Mouse (Mus musculus): ENCODE measurements around the gene Exoc3. TPM values are rescaled to one million over a fixed set of nuclear protein-coding genes. Genes with fewer than 3 reads are reported as not detected.
A peak's percentile ranks its signal among the peaks of the same experiment; 100 is the strongest.

The Exoc3 gene
- polyA plus RNA-seq, 2 experiments, result 10.4 to 31.0 TPM

DNA sequence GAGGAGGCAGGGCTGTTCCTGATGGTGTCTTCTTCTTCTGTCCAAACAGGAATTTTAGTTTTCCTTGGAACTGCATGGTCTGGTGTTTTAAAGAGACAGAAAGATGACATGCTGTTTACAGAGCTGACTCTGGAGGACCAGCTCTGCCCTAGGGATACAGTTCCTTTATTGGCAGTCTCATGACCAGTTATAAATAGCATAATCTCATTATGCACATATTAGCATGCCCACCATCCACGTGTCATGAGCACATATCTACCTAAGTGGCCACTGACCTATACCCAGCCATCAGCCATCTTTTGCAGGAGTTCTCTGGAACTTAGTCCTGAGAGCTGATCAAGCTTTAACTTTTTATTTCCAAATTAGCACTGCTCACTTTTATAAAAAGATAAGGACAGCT lies 12.1 kb upstream of the Exoc3 start:
- no peaks in the 10 kb centered on the region for H3K9me3 ChIP-seq (ENCODE audit: control insufficient read depth, low read length)
- 26% methylated on average over 1 of the region's 1 CpGs for whole genome bisulfite sequencing (ENCODE audit: insufficient replicate concordance)
- H3K9ac ChIP-seq (replicated peaks), result no peak overlapping the region
- DNase-seq (ENCODE audit: low read depth in 3 of 3, low spot score in 3 of 3) (no peak), ATAC-seq (ENCODE audit: insufficient read depth) (no peak)
- TF ChIP-seq EP300 (IDR thresholded peaks at IDR 0.05; ENCODE audit: low read depth), result no peak
- TF ChIP-seq CTCF (IDR thresholded peaks at IDR 0.05; ENCODE audit: low read depth), result no peak
- no peaks in the 10 kb centered on the region for H3K27me3 ChIP-seq (ENCODE audit: control insufficient read depth, insufficient read depth, low read length)
- no peak overlapping the region for H3K27ac ChIP-seq
- H3K4me3 ChIP-seq (ENCODE audit: insufficient read depth in 1 of 2, low read depth in 2 of 2, low read length in 2 of 2), result no peak overlapping the region
- no peaks in the 10 kb centered on the region for H3K36me3 ChIP-seq (replicated peaks; ENCODE audit: control insufficient read depth, insufficient read depth, low read depth)
- no peak overlapping the region for H3K4me2 ChIP-seq (ENCODE audit: low read depth)
- no peaks in the 10 kb centered on the region for H3K4me1 ChIP-seq (replicated peaks; ENCODE audit: control insufficient read depth in 2 of 2, insufficient read depth in 2 of 2, low read length in 1 of 2)

DNA sequence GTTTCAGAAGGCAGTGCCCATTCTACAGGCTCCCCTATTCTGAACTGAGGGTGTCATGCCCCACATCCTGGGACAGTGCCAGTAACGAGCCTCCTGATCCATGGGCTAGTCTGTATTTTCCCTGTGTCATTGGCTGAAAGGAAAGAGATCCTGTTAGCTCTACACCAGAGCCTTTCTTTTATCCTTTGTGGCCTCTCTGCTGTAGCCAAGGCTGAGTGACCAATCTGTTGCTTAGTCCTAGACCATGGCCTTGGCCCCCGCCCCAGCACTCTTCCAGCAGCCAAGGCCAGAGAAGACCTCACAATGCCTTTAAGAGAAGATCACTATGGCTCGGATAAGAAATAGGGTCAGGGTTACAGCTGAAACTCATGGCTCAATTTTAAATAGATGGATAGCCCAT lies 9.9 kb upstream of the Exoc3 start:
- H3K4me2 ChIP-seq (ENCODE audit: low read depth), result no peak overlapping the region
- no peaks in the 10 kb centered on the region for H3K36me3 ChIP-seq (replicated peaks; ENCODE audit: control insufficient read depth, insufficient read depth, low read depth)
- no peak for DNase-seq (ENCODE audit: low read depth in 3 of 3, low spot score in 3 of 3)
- no peaks in the 10 kb centered on the region for H3K9me3 ChIP-seq (ENCODE audit: control insufficient read depth, low read length)
- no peaks in the 10 kb centered on the region for H3K4me1 ChIP-seq (replicated peaks; ENCODE audit: control insufficient read depth in 2 of 2, insufficient read depth in 2 of 2, low read length in 1 of 2)
- no peak for ATAC-seq (ENCODE audit: insufficient read depth)
- no peaks in the 10 kb centered on the region for H3K27me3 ChIP-seq (ENCODE audit: control insufficient read depth, insufficient read depth, low read length)
- H3K4me3 ChIP-seq (ENCODE audit: insufficient read depth in 1 of 2, low read depth in 2 of 2, low read length in 2 of 2), result no peak overlapping the region
- 56% methylated on average over 3 of the region's 3 CpGs for WGBS (ENCODE audit: insufficient replicate concordance)
- H3K27ac ChIP-seq, result no peak overlapping the region
- TF ChIP-seq CTCF (IDR thresholded peaks at IDR 0.05; ENCODE audit: low read depth) (no peak), EP300 (IDR thresholded peaks at IDR 0.05; ENCODE audit: low read depth) (no peak)
- no peak overlapping the region for H3K9ac ChIP-seq (replicated peaks)

DNA sequence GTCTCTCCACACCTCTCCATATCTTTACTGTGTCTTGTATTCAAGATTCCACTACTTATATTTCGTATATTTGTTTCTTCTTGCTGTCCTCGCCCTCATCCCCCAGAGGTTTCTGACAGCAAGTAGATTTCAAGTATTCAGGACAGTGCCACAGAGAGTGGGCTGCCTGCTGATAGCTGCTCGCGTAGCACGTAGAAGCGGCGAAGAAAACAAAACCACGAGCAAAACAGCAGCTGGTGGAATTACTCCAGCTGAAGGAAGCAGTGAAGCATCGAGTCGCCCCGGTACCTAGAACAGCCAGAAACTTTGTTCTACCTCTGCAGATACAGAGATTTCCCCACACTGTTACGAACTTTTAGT lies 434 bp upstream of the Exoc3 start:
- TF ChIP-seq EP300 (IDR thresholded peaks at IDR 0.05; ENCODE audit: low read depth) (no peak), CTCF (IDR thresholded peaks at IDR 0.05; ENCODE audit: low read depth) (no peak)
- no peak for DNase-seq (ENCODE audit: low read depth in 3 of 3, low spot score in 3 of 3)
- Histone ChIP-seq H3K27ac (peak overlapping the region; percentile 64), H3K36me3 (replicated peaks; ENCODE audit: control insufficient read depth, insufficient read depth, low read depth) (peaks cover under 1% of the 10 kb centered on the region; the same call in 1 of the 2 replicates), H3K9ac (replicated peaks) (peak overlapping the region; percentile 82), H3K4me2 (ENCODE audit: low read depth) (peak overlapping the region; percentile 98), H3K27me3 (ENCODE audit: control insufficient read depth, insufficient read depth, low read length) (no peaks in the 10 kb centered on the region), H3K4me3 (ENCODE audit: insufficient read depth in 1 of 2, low read depth in 2 of 2, low read length in 2 of 2) (peak overlapping the region; percentile 87 to 93), H3K4me1 (replicated peaks; ENCODE audit: control insufficient read depth in 2 of 2, insufficient read depth in 2 of 2, low read length in 1 of 2) (peaks cover 9 to 12% of the 10 kb centered on the region in 2 experiments), H3K9me3 (ENCODE audit: control insufficient read depth, low read length) (no peaks in the 10 kb centered on the region)
- 16% methylated on average over 12 of the region's 12 CpGs for WGBS (ENCODE audit: insufficient replicate concordance)
- ATAC-seq (ENCODE audit: insufficient read depth), result peak; percentile 52

DNA sequence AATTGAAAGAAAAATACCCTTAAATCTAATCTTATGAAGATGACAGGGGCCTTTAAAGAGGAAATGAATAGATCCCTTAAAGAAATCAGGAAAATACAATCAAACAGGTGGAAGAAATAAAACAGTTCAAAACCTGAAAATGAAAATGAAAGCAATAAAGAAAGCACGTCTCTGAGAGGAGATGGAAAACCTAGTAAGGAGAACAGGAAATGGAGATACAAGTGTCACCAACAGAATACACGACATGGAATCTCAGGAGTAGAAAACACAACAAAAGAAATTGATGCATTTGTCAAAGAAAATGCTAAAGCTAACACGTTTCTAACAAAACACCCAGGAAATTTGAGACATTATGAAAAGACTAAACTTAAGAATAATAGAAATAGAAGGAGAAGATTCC lies 12.1 kb downstream of the Exoc3 start:
- no peak overlapping the region for H3K9ac ChIP-seq (replicated peaks)
- TF ChIP-seq CTCF (IDR thresholded peaks at IDR 0.05; ENCODE audit: low read depth) (no peak), EP300 (IDR thresholded peaks at IDR 0.05; ENCODE audit: low read depth) (no peak)
- no peak overlapping the region for H3K4me2 ChIP-seq (ENCODE audit: low read depth)
- peaks cover 26% of the 10 kb centered on the region for H3K36me3 ChIP-seq (replicated peaks; ENCODE audit: control insufficient read depth, insufficient read depth, low read depth)
- no peak overlapping the region for H3K27ac ChIP-seq
- no peaks in the 10 kb centered on the region for H3K27me3 ChIP-seq (ENCODE audit: control insufficient read depth, insufficient read depth, low read length)
- ATAC-seq (ENCODE audit: insufficient read depth) (no peak), DNase-seq (ENCODE audit: low read depth in 3 of 3, low spot score in 3 of 3) (no peak)
- H3K4me1 ChIP-seq (replicated peaks; ENCODE audit: control insufficient read depth in 2 of 2, insufficient read depth in 2 of 2, low read length in 1 of 2), result no peaks in the 10 kb centered on the region
- 57% methylated on average over 3 of the region's 3 CpGs for whole genome bisulfite sequencing (ENCODE audit: insufficient replicate concordance)
- no peak overlapping the region for H3K4me3 ChIP-seq (ENCODE audit: insufficient read depth in 1 of 2, low read depth in 2 of 2, low read length in 2 of 2)
- H3K9me3 ChIP-seq (ENCODE audit: control insufficient read depth, low read length), result no peaks in the 10 kb centered on the region

DNA sequence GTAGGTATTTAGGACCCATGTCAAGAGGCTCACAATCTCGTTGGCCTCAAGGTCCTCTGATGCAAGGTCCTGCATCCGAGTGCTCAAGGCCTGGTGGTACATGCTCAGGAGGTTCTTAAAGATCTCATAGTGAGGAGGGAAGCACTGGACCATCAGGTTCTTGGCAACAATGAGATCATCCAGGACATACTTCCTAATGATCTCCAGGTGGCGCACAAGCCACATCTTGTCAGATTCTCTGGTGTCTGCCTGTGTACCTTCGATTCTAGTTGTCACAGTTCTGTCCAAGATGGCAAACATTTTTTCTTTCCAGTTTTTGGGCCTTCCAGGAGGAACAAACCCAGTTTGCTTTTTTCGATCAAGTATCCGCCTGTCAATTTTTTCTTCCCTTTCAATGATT lies 15.9 kb downstream of the Exoc3 start:
- Histone ChIP-seq H3K9me3 (ENCODE audit: control insufficient read depth, low read length) (no peaks in the 10 kb centered on the region), H3K4me3 (ENCODE audit: insufficient read depth in 1 of 2, low read depth in 2 of 2, low read length in 2 of 2) (no peak overlapping the region), H3K36me3 (replicated peaks; ENCODE audit: control insufficient read depth, insufficient read depth, low read depth) (peaks cover 18% of the 10 kb centered on the region), H3K4me1 (replicated peaks; ENCODE audit: control insufficient read depth in 2 of 2, insufficient read depth in 2 of 2, low read length in 1 of 2) (no peaks in the 10 kb centered on the region), H3K27me3 (ENCODE audit: control insufficient read depth, insufficient read depth, low read length) (no peaks in the 10 kb centered on the region), H3K9ac (replicated peaks) (no peak overlapping the region), H3K27ac (no peak overlapping the region), H3K4me2 (ENCODE audit: low read depth) (no peak overlapping the region)
- 70% methylated on average over 6 of the region's 6 CpGs for WGBS (ENCODE audit: insufficient replicate concordance)
- ATAC-seq (ENCODE audit: insufficient read depth), result no peak
- peak in 1 of 3 experiments; percentile 19 for DNase-seq (ENCODE audit: low read depth in 3 of 3, low spot score in 3 of 3)
- peak; percentile 49; the same call in 1 of the 2 replicates for TF ChIP-seq CTCF (IDR thresholded peaks at IDR 0.05; ENCODE audit: low read depth)
- TF ChIP-seq EP300 (IDR thresholded peaks at IDR 0.05; ENCODE audit: low read depth), result no peak
